Mouse (Mus musculus): ENCODE measurements around the gene 1700012B09Rik. TPM values are rescaled to one million over a fixed set of nuclear protein-coding genes. Genes with fewer than 3 reads are reported as not detected.

Gene 1700012B09Rik
- 2.9 and 3.8 TPM in 2 replicates for total RNA-seq (2023)

GRCm38 (mm10) chr9:14770803-14771471 lies at the start of gene 1700012B09Rik:
1700012B09Rik (minus strand) TSS chr9:14771030.

GRCm38 (mm10) chr9:14784039-14785002 lies 13.5 kb upstream of the 1700012B09Rik start, which contains the start of the genes Mre11a and Ankrd49:
Mre11a (plus strand) TSS chr9:14784654.
Ankrd49 (minus strand) TSS chr9:14784856.

GRCm38 (mm10) chr9:14752001-14752522 lies 18.8 kb downstream of the 1700012B09Rik start, which contains the start of gene Fut4:
Fut4 (minus strand) TSS chr9:14752393.

GRCm38 (mm10) chr9:14740151-14740924 lies 30.5 kb downstream of the 1700012B09Rik start, which contains the start of gene Piwil4:
Piwil4 (minus strand) TSS chr9:14740733.

Other genes starting within 250 kb of the 1700012B09Rik start
- gene Amotl1, start 126.0 kb downstream of the 1700012B09Rik start, total RNA-seq (2023), result 0.07 and 0.44 TPM in 2 replicates
- gene Piwil4, start 30.3 kb downstream of the 1700012B09Rik start, total RNA-seq (2023), result not detected in 2 replicates
- 6.9 and 10.2 TPM in 2 replicates for gene Fut4, start 18.6 kb downstream of the 1700012B09Rik start, total RNA-seq (2023)
- 16.2 and 17.5 TPM in 2 replicates for gene Mre11a, start 13.6 kb upstream of the 1700012B09Rik start, total RNA-seq (2023)
- gene Ankrd49, start 13.8 kb upstream of the 1700012B09Rik start, total RNA-seq (2023), result 11.4 and 16.4 TPM in 2 replicates
- not detected in 2 replicates for gene Gpr83, start 89.2 kb upstream of the 1700012B09Rik start, total RNA-seq (2023)
- not detected in 2 replicates for gene Izumo1r, start 132.9 kb upstream of the 1700012B09Rik start, total RNA-seq (2023)

Data from neutrophil, adult 65 days (primary cell).